In genomic region chr17:32468494-32468893, GRCm38 (mm10) we compare ENCODE assay signal across 21 mouse cellular contexts. TPM values are rescaled to one million over a fixed set of nuclear protein-coding genes. Genes with fewer than 3 reads are reported as not detected.
"Had no signal": no experiment of that assay in that cellular context is flagged by ENCODE, and none has a peak within 500 bp of the region (broad histone marks: within the 10 kb centered on the region; RNA-seq: fewer than 3 reads in every experiment).

No protein-coding gene starts in this region.

- DNase-seq: liver, embryonic 13.5 days; liver, postnatal 0 days; lung, postnatal 14 days; right cerebral cortex, postnatal 4 days; thymus, postnatal 4 days had no signal

- H3K4me2 ChIP-seq: hindbrain, embryonic 14.5 days; liver, embryonic 13.5 days; lung, embryonic 15.5 days; midbrain, embryonic 11.5 days; midbrain, embryonic 15.5 days; neural tube, embryonic 12.5 days; stomach, embryonic 15.5 days had no signal

- H3K27me3 ChIP-seq: lung, embryonic 15.5 days; midbrain, embryonic 15.5 days; neural tube, embryonic 12.5 days; stomach, embryonic 15.5 days had no signal

- ATAC-seq: liver, postnatal 0 days; midbrain, embryonic 15.5 days had no signal

- H3K36me3 ChIP-seq: limb, embryonic 10.5 days; liver, embryonic 13.5 days; lung, embryonic 15.5 days; midbrain, embryonic 15.5 days; neural tube, embryonic 12.5 days; stomach, embryonic 15.5 days had no signal

- H3K4me1 ChIP-seq: limb, embryonic 10.5 days; liver, embryonic 13.5 days; lung, embryonic 15.5 days; midbrain, embryonic 15.5 days; neural tube, embryonic 12.5 days; stomach, embryonic 15.5 days had no signal

- H3K9ac ChIP-seq: hindbrain, embryonic 14.5 days; liver, embryonic 13.5 days; liver, postnatal 0 days; lung, embryonic 15.5 days; midbrain, embryonic 15.5 days; neural tube, embryonic 12.5 days; stomach, embryonic 15.5 days had no signal

- H3K27ac ChIP-seq: hindbrain, embryonic 14.5 days; kidney, postnatal 0 days; left cerebral cortex, adult 2 months; limb, embryonic 10.5 days; liver, embryonic 13.5 days; lung, embryonic 15.5 days; macrophage; midbrain, embryonic 15.5 days; neural tube, embryonic 12.5 days; stomach, embryonic 15.5 days had no signal

- H3K9me3 ChIP-seq: limb, embryonic 10.5 days; liver, embryonic 13.5 days; lung, embryonic 15.5 days; megakaryocyte, embryonic 14.5 days; midbrain, embryonic 15.5 days; neural tube, embryonic 12.5 days; stomach, embryonic 15.5 days had no signal

- H3K4me3 ChIP-seq: left cerebral cortex, adult 2 months; limb, embryonic 10.5 days; liver, embryonic 13.5 days; lung, embryonic 15.5 days; megakaryocyte, embryonic 14.5 days; midbrain, embryonic 15.5 days; neural tube, embryonic 12.5 days; stomach, embryonic 15.5 days had no signal

RNA-seq across cellular contexts. Expression of gene Cyp4f39, which starts 16.0 kb away (rescaled TPM):
- total RNA-seq: layer of hippocampus, adult 8-10 months; layer of hippocampus, postnatal 25 days; left cerebral cortex, adult 2 months; left cerebral cortex, postnatal 14 days; monocyte, adult 5-6 weeks; neutrophil, adult 5-6 weeks had no signal
- polyA plus RNA-seq: limb, embryonic 10.5 days had no signal

RNA-seq across cellular contexts. Expression of gene Pglyrp2, which starts 44.5 kb away (rescaled TPM):
- total RNA-seq: layer of hippocampus, adult 8-10 months; layer of hippocampus, postnatal 25 days; left cerebral cortex, adult 2 months; left cerebral cortex, postnatal 14 days had no signal
- polyA plus RNA-seq: hindbrain, embryonic 14.5 days; kidney, postnatal 0 days; limb, embryonic 10.5 days; macrophage; midbrain, embryonic 11.5 days; midbrain, embryonic 15.5 days; neural tube, embryonic 12.5 days had no signal
